Mouse (Mus musculus): ENCODE results near the gene C730034F03Rik. TPM values are rescaled to one million over a fixed set of nuclear protein-coding genes. Genes with fewer than 3 reads are reported as not detected.
A peak's percentile ranks its signal among the peaks of the same experiment; 100 is the strongest.

Gene C730034F03Rik
- polyA plus RNA-seq, 1 experiment, result 7.6 TPM

- Histone ChIP-seq H3K4me3 (ENCODE audit: control insufficient read depth, low read depth, low read length) (no peak overlapping the region), H3K27me3 (ENCODE audit: control insufficient read depth, insufficient read depth, low read length) (no peaks in the 10 kb centered on the region), H3K27ac (ENCODE audit: control insufficient read depth, insufficient read depth, low read depth, low read length) (no peak overlapping the region), H3K36me3 (ENCODE audit: control insufficient read depth, insufficient read depth, low read length) (no peaks in the 10 kb centered on the region), H3K4me1 (ENCODE audit: control insufficient read depth, insufficient read depth, low read length) (peaks cover 4% of the 10 kb centered on the region)
- no peak for TF ChIP-seq POLR2A (IDR thresholded peaks at IDR 0.05; ENCODE audit: control insufficient read depth, low read depth, low read length)
Observed at GRCm38 (mm10) chr15:89431806-89432205, 2.4 kb downstream of the C730034F03Rik start.

GRCm38 (mm10) chr15:89432946-89433345 lies 3.6 kb downstream of the C730034F03Rik start:
- H3K4me3 ChIP-seq (ENCODE audit: control insufficient read depth, low read depth, low read length), result no peak overlapping the region
- TF ChIP-seq CTCF (IDR thresholded peaks at IDR 0.05; ENCODE audit: control insufficient read depth, insufficient read depth, insufficient replicate concordance, low read depth, low read length) (no peak), POLR2A (IDR thresholded peaks at IDR 0.05; ENCODE audit: control insufficient read depth, low read depth, low read length) (no peak)
- peaks cover 4% of the 10 kb centered on the region for H3K4me1 ChIP-seq (ENCODE audit: control insufficient read depth, insufficient read depth, low read length)
- no peaks in the 10 kb centered on the region for H3K27me3 ChIP-seq (ENCODE audit: control insufficient read depth, insufficient read depth, low read length)
- no peak overlapping the region for H3K27ac ChIP-seq (ENCODE audit: control insufficient read depth, insufficient read depth, low read depth, low read length)
- no peaks in the 10 kb centered on the region for H3K36me3 ChIP-seq (ENCODE audit: control insufficient read depth, insufficient read depth, low read length)

- H3K27me3 ChIP-seq (ENCODE audit: control insufficient read depth, insufficient read depth, low read length), result no peaks in the 10 kb centered on the region
- H3K4me3 ChIP-seq (ENCODE audit: control insufficient read depth, low read depth, low read length), result no peak overlapping the region
- peaks cover 2% of the 10 kb centered on the region; the same call in 1 of the 2 replicates for H3K4me1 ChIP-seq (ENCODE audit: control insufficient read depth, insufficient read depth, low read length)
- no peaks in the 10 kb centered on the region for H3K36me3 ChIP-seq (ENCODE audit: control insufficient read depth, insufficient read depth, low read length)
- H3K27ac ChIP-seq (ENCODE audit: control insufficient read depth, insufficient read depth, low read depth, low read length), result no peak overlapping the region
- TF ChIP-seq POLR2A (IDR thresholded peaks at IDR 0.05; ENCODE audit: control insufficient read depth, low read depth, low read length), result no peak
- no peak for TF ChIP-seq CTCF (IDR thresholded peaks at IDR 0.05; ENCODE audit: control insufficient read depth, insufficient read depth, insufficient replicate concordance, low read depth, low read length)
Observed at GRCm38 (mm10) chr15:89434136-89434535, 4.7 kb downstream of the C730034F03Rik start.

- no peak overlapping the region for H3K4me3 ChIP-seq (ENCODE audit: control insufficient read depth, low read depth, low read length)
- no peak overlapping the region for H3K27ac ChIP-seq (ENCODE audit: control insufficient read depth, insufficient read depth, low read depth, low read length)
- H3K27me3 ChIP-seq (ENCODE audit: control insufficient read depth, insufficient read depth, low read length), result no peaks in the 10 kb centered on the region
- TF ChIP-seq CTCF (IDR thresholded peaks at IDR 0.05; ENCODE audit: control insufficient read depth, insufficient read depth, insufficient replicate concordance, low read depth, low read length), result no peak
- TF ChIP-seq POLR2A (IDR thresholded peaks at IDR 0.05; ENCODE audit: control insufficient read depth, low read depth, low read length), result no peak
- peaks cover 2% of the 10 kb centered on the region; the same call in 1 of the 2 replicates for H3K4me1 ChIP-seq (ENCODE audit: control insufficient read depth, insufficient read depth, low read length)
- H3K36me3 ChIP-seq (ENCODE audit: control insufficient read depth, insufficient read depth, low read length), result no peaks in the 10 kb centered on the region
Observed at GRCm38 (mm10) chr15:89435878-89436277, 6.5 kb downstream of the C730034F03Rik start.

GRCm38 (mm10) chr15:89442486-89443070 lies 13.2 kb downstream of the C730034F03Rik start:
- peak overlapping the region; percentile 41 for H3K4me3 ChIP-seq (ENCODE audit: control insufficient read depth, low read depth, low read length)
- no peaks in the 10 kb centered on the region for H3K36me3 ChIP-seq (ENCODE audit: control insufficient read depth, insufficient read depth, low read length)
- no peak for TF ChIP-seq POLR2A (IDR thresholded peaks at IDR 0.05; ENCODE audit: control insufficient read depth, low read depth, low read length)
- no peak for TF ChIP-seq CTCF (IDR thresholded peaks at IDR 0.05; ENCODE audit: control insufficient read depth, insufficient read depth, insufficient replicate concordance, low read depth, low read length)
- H3K4me1 ChIP-seq (ENCODE audit: control insufficient read depth, insufficient read depth, low read length), result no peaks in the 10 kb centered on the region
- no peaks in the 10 kb centered on the region for H3K27me3 ChIP-seq (ENCODE audit: control insufficient read depth, insufficient read depth, low read length)
- peak overlapping the region; percentile 66 for H3K27ac ChIP-seq (ENCODE audit: control insufficient read depth, insufficient read depth, low read depth, low read length)

GRCm38 (mm10) chr15:89452906-89453864 lies 23.8 kb downstream of the C730034F03Rik start:
- Histone ChIP-seq H3K4me3 (ENCODE audit: control insufficient read depth, low read depth, low read length) (peak overlapping the region; percentile 92), H3K27ac (ENCODE audit: control insufficient read depth, insufficient read depth, low read depth, low read length) (no peak overlapping the region), H3K27me3 (ENCODE audit: control insufficient read depth, insufficient read depth, low read length) (no peaks in the 10 kb centered on the region), H3K36me3 (ENCODE audit: control insufficient read depth, insufficient read depth, low read length) (no peaks in the 10 kb centered on the region; the same call in 1 of the 2 replicates), H3K4me1 (ENCODE audit: control insufficient read depth, insufficient read depth, low read length) (peaks cover 13% of the 10 kb centered on the region)
- TF ChIP-seq CTCF (IDR thresholded peaks at IDR 0.05; ENCODE audit: control insufficient read depth, insufficient read depth, insufficient replicate concordance, low read depth, low read length) (no peak), POLR2A (IDR thresholded peaks at IDR 0.05; ENCODE audit: control insufficient read depth, low read depth, low read length) (no peak)

GRCm38 (mm10) chr15:89453865-89454478 lies 24.6 kb downstream of the C730034F03Rik start, which contains the start of gene Mapk8ip2:
Mapk8ip2 (plus strand) TSS chr15:89453913.
- TF ChIP-seq CTCF (IDR thresholded peaks at IDR 0.05; ENCODE audit: control insufficient read depth, insufficient read depth, insufficient replicate concordance, low read depth, low read length), result no peak
- TF ChIP-seq POLR2A (IDR thresholded peaks at IDR 0.05; ENCODE audit: control insufficient read depth, low read depth, low read length), result peak; percentile 51
- H3K4me3 ChIP-seq (ENCODE audit: control insufficient read depth, low read depth, low read length), result peak within 1 kb of the TSS; percentile 92
- no peaks in the 10 kb centered on the region; the same call in 1 of the 2 replicates for H3K36me3 ChIP-seq (ENCODE audit: control insufficient read depth, insufficient read depth, low read length)
- H3K27ac ChIP-seq (ENCODE audit: control insufficient read depth, insufficient read depth, low read depth, low read length), result peak within 1 kb of the TSS; percentile 87
- H3K27me3 ChIP-seq (ENCODE audit: control insufficient read depth, insufficient read depth, low read length), result no peaks in the 10 kb centered on the region
- H3K4me1 ChIP-seq (ENCODE audit: control insufficient read depth, insufficient read depth, low read length), result peaks cover 13% of the 10 kb centered on the region

Measured in testis, adult 2 months (tissue).